ENCODE assay signal across 8 mouse cellular contexts in genomic region chr2:170152856-170153255, GRCm38 (mm10). TPM values are rescaled to one million over a fixed set of nuclear protein-coding genes. Genes with fewer than 3 reads are reported as not detected.
DNase-seq lines count a peak whose midpoint lies in the region; ATAC-seq and TF ChIP-seq lines count a peak whose summit lies in the region.

No protein-coding gene starts in this region.

- DNase-seq in hindbrain, embryonic 10.5 days (ENCODE audit: low spot score) = no peak
- peak; percentile 74 for DNase-seq in liver
- DNase-seq in urinary bladder, postnatal 25 days (ENCODE audit: low spot score) = no peak
- no peak for DNase-seq in right cerebral cortex, adult 18-20 months
- no peak for DNase-seq in left cerebral cortex, adult 2 months (ENCODE audit: extremely low spot score in 1 of 2, low spot score in 2 of 2)

- H3K27ac ChIP-seq in hindbrain, embryonic 10.5 days = 0 out of 2 replicates have a peak overlapping the region, but pooled peaks have one; percentile 77
- H3K27ac ChIP-seq in hindbrain, embryonic 13.5 days = no peak overlapping the region
- no peak overlapping the region for H3K27ac ChIP-seq in left cerebral cortex, adult 2 months

- H3K9ac ChIP-seq in hindbrain, embryonic 13.5 days = no peak overlapping the region

- H3K79me2 ChIP-seq in C2C12 (ENCODE audit: control insufficient read depth, insufficient read depth) = no peaks in the 10 kb centered on the region

- H3K9me3 ChIP-seq in hindbrain, embryonic 10.5 days = no peaks in the 10 kb centered on the region
- no peaks in the 10 kb centered on the region for H3K9me3 ChIP-seq in hindbrain, embryonic 13.5 days
- no peaks in the 10 kb centered on the region for H3K9me3 ChIP-seq in erythroblast, embryonic 14.5 days (ENCODE audit: control insufficient read depth, low read length)

- intact Hi-C loops in left cerebral cortex, adult 2 months (cut with DNase I) = no loop called here

- H3ac ChIP-seq in C2C12 (ENCODE audit: control insufficient read depth, insufficient read length, low read depth) = peak overlapping the region; percentile 1

- no peak for ATAC-seq in hindbrain, embryonic 13.5 days (ENCODE audit: low FRiP score)

- no peak for TF ChIP-seq CTCF in C2C12 (IDR thresholded peaks at IDR 0.05; ENCODE audit: control insufficient read depth, insufficient read depth, insufficient read length)
- no peak for TF ChIP-seq CTCF in left cerebral cortex, adult 2 months (IDR thresholded peaks at IDR 0.05)

- H3K4me1 ChIP-seq in hindbrain, embryonic 10.5 days (replicated peaks) = peaks cover 29% of the 10 kb centered on the region
- H3K4me1 ChIP-seq in hindbrain, embryonic 13.5 days (replicated peaks) = peaks cover 25% of the 10 kb centered on the region
- peaks cover 89% of the 10 kb centered on the region for H3K4me1 ChIP-seq in erythroblast, embryonic 14.5 days (ENCODE audit: control insufficient read depth)

- 23% methylated on average over 7 of the region's 7 CpGs for WGBS in hindbrain, embryonic 10.5 days
- WGBS in hindbrain, embryonic 13.5 days = 33% methylated on average over 7 of the region's 7 CpGs

- H3K27me3 ChIP-seq in hindbrain, embryonic 10.5 days (ENCODE audit: insufficient read depth, poor library complexity, severe bottlenecking) = peaks cover 6% of the 10 kb centered on the region; the same call in 1 of the 2 replicates
- 0 out of 2 replicates have a peak, but pooled peaks cover 3% of the 10 kb centered on the region for H3K27me3 ChIP-seq in hindbrain, embryonic 13.5 days
- no peaks in the 10 kb centered on the region for H3K27me3 ChIP-seq in C2C12 (ENCODE audit: control insufficient read depth, insufficient read depth, insufficient read length)
- H3K27me3 ChIP-seq in erythroblast, embryonic 14.5 days (ENCODE audit: control insufficient read depth) = no peaks in the 10 kb centered on the region

- no peak overlapping the region; the same call in 1 of the 2 replicates for H3K4me3 ChIP-seq in hindbrain, embryonic 10.5 days
- no peak overlapping the region for H3K4me3 ChIP-seq in hindbrain, embryonic 13.5 days
- H3K4me3 ChIP-seq in C2C12 (ENCODE audit: insufficient read depth, poor library complexity, severe bottlenecking) = no peak overlapping the region
- peak overlapping the region; percentile 82 for H3K4me3 ChIP-seq in erythroblast, embryonic 14.5 days (replicated peaks)
- no peak overlapping the region for H3K4me3 ChIP-seq in left cerebral cortex, adult 2 months

- no peak overlapping the region; the same call in 1 of the 2 replicates for H3K4me2 ChIP-seq in hindbrain, embryonic 13.5 days

- no peaks in the 10 kb centered on the region for H3K36me3 ChIP-seq in hindbrain, embryonic 10.5 days
- no peaks in the 10 kb centered on the region for H3K36me3 ChIP-seq in hindbrain, embryonic 13.5 days
- H3K36me3 ChIP-seq in C2C12 (ENCODE audit: control insufficient read depth, insufficient read depth) = no peaks in the 10 kb centered on the region
- H3K36me3 ChIP-seq in erythroblast, embryonic 14.5 days (ENCODE audit: control insufficient read depth) = peaks cover 23% of the 10 kb centered on the region

- H3K79me3 ChIP-seq in C2C12 (ENCODE audit: low read depth) = no peaks in the 10 kb centered on the region

TF ChIP-seq in C2C12, 6 proteins besides CTCF, POLR2A, EP300 and RAD21:
- TF ChIP-seq FOSL1 (IDR thresholded peaks at IDR 0.05; ENCODE audit: insufficient read depth, low read length, poor library complexity, severe bottlenecking) (no peak), MYOG (IDR thresholded peaks at IDR 0.05; ENCODE audit: control insufficient read depth, extremely low read depth, insufficient read length) (no peak), MAX (IDR thresholded peaks at IDR 0.05) (no peak), CEBPB (IDR thresholded peaks at IDR 0.05; ENCODE audit: low read depth) (no peak)
TF ChIP-seq in C2C12: peak in this region for 0.

RNA-seq across cellular contexts. Expression of gene Zfp217, which starts 5.0 kb away (rescaled TPM):
- polyA plus RNA-seq in hindbrain, embryonic 10.5 days (2016; fragmentation: Nextera tagmentation; extraction: Ambion mirVana) = 3.0 TPM in 2 replicates
- 1.9 and 2.3 TPM in 2 replicates for polyA plus RNA-seq in hindbrain, embryonic 13.5 days (2015; fragmentation: Nextera tagmentation; extraction: Ambion mirVana)
- 4.2 TPM for polyA plus RNA-seq in C2C12 (2012; fragmentation: generic; extraction: Trizol)
- 1.2 and 1.5 TPM in 2 replicates for polyA plus RNA-seq in erythroblast, embryonic 14.5 days (2012)
- 1 to 10 TPM; 2.9 to 3.4 TPM for total RNA-seq in left cerebral cortex, adult 2 months (2021)
